14 mouse cellular contexts compared by ENCODE assay signal in genomic region chr10:26034931-26035330, GRCm38 (mm10). TPM values are rescaled to one million over a fixed set of nuclear protein-coding genes. Genes with fewer than 3 reads are reported as not detected.
DNase-seq lines count a peak whose midpoint lies in the region; ATAC-seq and TF ChIP-seq lines count a peak whose summit lies in the region.
"Had no signal": no experiment of that assay in that cellular context is flagged by ENCODE, and none has a peak within 500 bp of the region (broad histone marks: within the 10 kb centered on the region; RNA-seq: fewer than 3 reads in every experiment).

No protein-coding gene starts in this region.

- intact Hi-C loops in left cerebral cortex, postnatal 10 days (cut with DNase I): no loop called here

- no peak for TF ChIP-seq CTCF in stomach, postnatal 0 days (IDR thresholded peaks at IDR 0.05; ENCODE audit: low read depth)

- ATAC-seq in stomach, postnatal 0 days (ENCODE audit: low FRiP score, low TSS enrichment): no peak
- ATAC-seq: lung, postnatal 0 days had no signal

- H3K36me3 ChIP-seq in stomach, postnatal 0 days (ENCODE audit: control insufficient read depth, insufficient read depth, low read length): no peaks in the 10 kb centered on the region
- H3K36me3 ChIP-seq: hindbrain, embryonic 10.5 days; stomach, embryonic 15.5 days had no signal

- no peaks in the 10 kb centered on the region for H3K4me1 ChIP-seq in stomach, postnatal 0 days (replicated peaks; ENCODE audit: control insufficient read depth, insufficient read depth)
- H3K4me1 ChIP-seq: hindbrain, embryonic 10.5 days; stomach, embryonic 15.5 days had no signal

- TF ChIP-seq EP300 in stomach, postnatal 0 days (optimal IDR thresholded peaks at IDR 0.05): no peak

- DNase-seq in cerebellum, postnatal 25 days: peak; percentile 6 to 10
- no peak for DNase-seq in cerebellum, adult 11 months
- DNase-seq in ovary, adult 18-20 months (ENCODE audit: low spot score): peak; percentile 25
- no peak for DNase-seq in ovary, postnatal 10 days (ENCODE audit: low spot score)
- DNase-seq in left cerebral cortex, postnatal 10 days (ENCODE audit: extremely low spot score in 1 of 2, low spot score in 2 of 2): peak; percentile 61 to 67
- peak; percentile 12 for DNase-seq in testis, postnatal 14 days (ENCODE audit: low spot score)
- no peak for DNase-seq in stomach, postnatal 0 days (ENCODE audit: low spot score)
- no peak for DNase-seq in thymus, postnatal 10 days (ENCODE audit: low spot score in 2 of 2)
- DNase-seq: kidney, postnatal 14 days had no signal

- H3K27ac ChIP-seq in stomach, postnatal 0 days (replicated peaks): no peak overlapping the region
- H3K27ac ChIP-seq: hindbrain, embryonic 10.5 days; stomach, embryonic 15.5 days had no signal

- H3K27me3 ChIP-seq in stomach, postnatal 0 days (ENCODE audit: control insufficient read depth, insufficient read depth, low read length): no peaks in the 10 kb centered on the region
- H3K27me3 ChIP-seq: stomach, embryonic 15.5 days had no signal

- 73% methylated on average over 5 of the region's 5 CpGs for WGBS in stomach, postnatal 0 days

- H3K4me3 ChIP-seq in stomach, postnatal 0 days (ENCODE audit: low read depth, low read length): no peak overlapping the region
- H3K4me3 ChIP-seq: hindbrain, embryonic 10.5 days; stomach, embryonic 15.5 days had no signal

- H3K4me2 ChIP-seq in stomach, postnatal 0 days (replicated peaks; ENCODE audit: low read depth): no peak overlapping the region
- H3K4me2 ChIP-seq: stomach, embryonic 15.5 days had no signal

- H3K9ac ChIP-seq in stomach, postnatal 0 days (ENCODE audit: low read length): no peak overlapping the region
- H3K9ac ChIP-seq: stomach, embryonic 15.5 days had no signal

- H3K9me3 ChIP-seq in stomach, postnatal 0 days (ENCODE audit: control insufficient read depth, low read length): no peaks in the 10 kb centered on the region
- H3K9me3 ChIP-seq: hindbrain, embryonic 10.5 days; stomach, embryonic 15.5 days had no signal

RNA-seq across cellular contexts. Expression of gene Gm9767, which starts 43.1 kb away (rescaled TPM):
- 1 to 10 TPM; 1.7 to 2.3 TPM for total RNA-seq in left cerebral cortex, postnatal 10 days (2021)
- 0.28 and 0.65 TPM in 2 replicates for polyA plus RNA-seq in stomach, postnatal 0 days (2015; fragmentation: Nextera tagmentation; extraction: Ambion mirVana)
- polyA plus RNA-seq: embryonic facial prominence, embryonic 11.5 days; gonadal fat pad, adult 2 months; hindbrain, embryonic 10.5 days had no signal

RNA-seq across cellular contexts. Expression of gene Tmem200a, which starts 43.9 kb away (rescaled TPM):
- 10 to 100 TPM; 23.7 to 24.1 TPM for total RNA-seq in left cerebral cortex, postnatal 10 days (2021)
- 6.8 and 7.8 TPM in 2 replicates for polyA plus RNA-seq in stomach, postnatal 0 days (2015; fragmentation: Nextera tagmentation; extraction: Ambion mirVana)

Comparison
In these comparisons a context has a peak if more than half of its experiments do, and no peak if none do; other contexts are left out.
1. DNase-seq: peak in cerebellum, postnatal 25 days (2 of 2), ovary, adult 18-20 months (single experiment), left cerebral cortex, postnatal 10 days (2 of 2) and testis, postnatal 14 days (single experiment); none in cerebellum, adult 11 months (single experiment), ovary, postnatal 10 days (single experiment), stomach, postnatal 0 days (single experiment) and thymus, postnatal 10 days (0 of 2).